Mouse (Mus musculus): ENCODE data around the gene Aplf. TPM values are rescaled to one million over a fixed set of nuclear protein-coding genes. Genes with fewer than 3 reads are reported as not detected.

The Aplf gene
- polyA plus RNA-seq, 1 experiment from 2014 or later: 13.9 TPM

GRCm38 (mm10) chr6:87618021-87618420 lies 54.0 kb downstream of the Aplf start:
- Histone ChIP-seq H3K27ac (replicated peaks) (no peak overlapping the region), H3K4me1 (peaks cover 18% of the 10 kb centered on the region), H3K4me2 (replicated peaks) (no peak overlapping the region), H3K9ac (replicated peaks) (no peak overlapping the region), H3K4me3 (no peak overlapping the region), H3K27me3 (no peaks in the 10 kb centered on the region), H3K9me3 (no peaks in the 10 kb centered on the region), H3K36me3 (no peaks in the 10 kb centered on the region)
- no peak for ATAC-seq (replicated peaks)
- 76% methylated on average over 8 of the region's 8 CpGs for WGBS

- Histone ChIP-seq H3K4me3 (peak overlapping the region; percentile 20; the same call in 1 of the 2 replicates), H3K36me3 (no peaks in the 10 kb centered on the region), H3K27ac (replicated peaks) (peak overlapping the region; percentile 44), H3K9me3 (no peaks in the 10 kb centered on the region), H3K27me3 (no peaks in the 10 kb centered on the region), H3K4me2 (replicated peaks) (peak overlapping the region; percentile 16), H3K9ac (replicated peaks) (no peak overlapping the region), H3K4me1 (peaks cover 9% of the 10 kb centered on the region; the same call in 1 of the 2 replicates)
- WGBS: 71% methylated on average over 14 of the region's 14 CpGs
- ATAC-seq (replicated peaks): peak; percentile 76
These were observed 56.3 kb downstream of the Aplf start for GRCm38 (mm10) chr6:87615696-87616083.

GRCm38 (mm10) chr6:87614794-87615695 lies 56.9 kb downstream of the Aplf start:
- Histone ChIP-seq H3K4me1 (peaks cover 9% of the 10 kb centered on the region; the same call in 1 of the 2 replicates), H3K27ac (replicated peaks) (peak overlapping the region; percentile 44), H3K9ac (replicated peaks) (no peak overlapping the region), H3K36me3 (no peaks in the 10 kb centered on the region), H3K9me3 (no peaks in the 10 kb centered on the region), H3K4me3 (peak overlapping the region; percentile 20; the same call in 1 of the 2 replicates), H3K27me3 (no peaks in the 10 kb centered on the region), H3K4me2 (replicated peaks) (peak overlapping the region; percentile 16)
- peak; percentile 41 for ATAC-seq (replicated peaks)
- WGBS: 46% methylated on average over 11 of the region's 11 CpGs

GRCm38 (mm10) chr6:87599825-87600224 lies 72.2 kb downstream of the Aplf start:
- no peaks in the 10 kb centered on the region for H3K27me3 ChIP-seq
- no peaks in the 10 kb centered on the region for H3K36me3 ChIP-seq
- ATAC-seq (replicated peaks): no peak
- H3K4me2 ChIP-seq (replicated peaks): no peak overlapping the region
- H3K9me3 ChIP-seq: no peaks in the 10 kb centered on the region
- peaks cover 13% of the 10 kb centered on the region for H3K4me1 ChIP-seq
- H3K27ac ChIP-seq (replicated peaks): no peak overlapping the region
- H3K4me3 ChIP-seq: no peak overlapping the region
- H3K9ac ChIP-seq (replicated peaks): no peak overlapping the region

GRCm38 (mm10) chr6:87597116-87597833 lies 74.7 kb downstream of the Aplf start:
- peak; percentile 96 for ATAC-seq (replicated peaks)
- 15% methylated on average over 10 of the region's 10 CpGs for WGBS

GRCm38 (mm10) chr6:87594188-87594587 lies 77.8 kb downstream of the Aplf start:
- no peak overlapping the region for H3K4me3 ChIP-seq
- no peaks in the 10 kb centered on the region for H3K9me3 ChIP-seq
- WGBS: 86% methylated on average over 6 of the region's 6 CpGs
- H3K27ac ChIP-seq (replicated peaks): no peak overlapping the region
- H3K4me2 ChIP-seq (replicated peaks): no peak overlapping the region
- H3K9ac ChIP-seq (replicated peaks): no peak overlapping the region
- H3K36me3 ChIP-seq: no peaks in the 10 kb centered on the region
- peaks cover 25% of the 10 kb centered on the region for H3K4me1 ChIP-seq
- H3K27me3 ChIP-seq: no peaks in the 10 kb centered on the region
- ATAC-seq (replicated peaks): no peak

More at GRCm38 (mm10) chr6:87597116-87597833, 74.7 kb downstream of the Aplf start:
- H3K9me3 ChIP-seq: no peaks in the 10 kb centered on the region
- H3K9ac ChIP-seq (replicated peaks): no peak overlapping the region
- H3K4me2 ChIP-seq (replicated peaks): no peak overlapping the region
- H3K4me1 ChIP-seq: peaks cover 13% of the 10 kb centered on the region
- peak overlapping the region; percentile 54 for H3K27ac ChIP-seq (replicated peaks)
- H3K36me3 ChIP-seq: no peaks in the 10 kb centered on the region
- no peaks in the 10 kb centered on the region for H3K27me3 ChIP-seq
- H3K4me3 ChIP-seq: no peak overlapping the region

- ATAC-seq (replicated peaks): peak; percentile 90
- H3K9me3 ChIP-seq: no peaks in the 10 kb centered on the region
- under 1% methylated on average over 34 of the region's 34 CpGs for WGBS
- H3K4me3 ChIP-seq: peak within 1 kb of the TSS; percentile 55
- H3K4me1 ChIP-seq: peaks cover 18% of the 10 kb centered on the region
- H3K4me2 ChIP-seq (replicated peaks): peak within 1 kb of the TSS; percentile 86
- H3K27me3 ChIP-seq: no peaks in the 10 kb centered on the region
- no peaks in the 10 kb centered on the region for H3K36me3 ChIP-seq
- peak within 1 kb of the TSS; percentile 58 for H3K9ac ChIP-seq (replicated peaks)
- no peak within 1 kb of the TSS for H3K27ac ChIP-seq (replicated peaks)
These were observed 81.4 kb downstream of the Aplf start, which contains the start of gene Prokr1 for GRCm38 (mm10) chr6:87590394-87591281. Gene Prokr1, minus strand, starts transcription at chr6:87590743.

- H3K4me1 ChIP-seq: peaks cover 18% of the 10 kb centered on the region
- H3K9ac ChIP-seq (replicated peaks): peak overlapping the region; percentile 58; the same call in 1 of the 2 replicates
- H3K4me3 ChIP-seq: peak overlapping the region; percentile 55
- H3K36me3 ChIP-seq: no peaks in the 10 kb centered on the region
- no peak overlapping the region for H3K27ac ChIP-seq (replicated peaks)
- peak; percentile 51; the same call in 1 of the 2 replicates for ATAC-seq (replicated peaks)
- no peaks in the 10 kb centered on the region for H3K27me3 ChIP-seq
- peak overlapping the region; percentile 86 for H3K4me2 ChIP-seq (replicated peaks)
- H3K9me3 ChIP-seq: no peaks in the 10 kb centered on the region
- WGBS: 10% methylated on average over 12 of the region's 12 CpGs
These were observed 82.1 kb downstream of the Aplf start for GRCm38 (mm10) chr6:87589718-87590393.

- Histone ChIP-seq H3K4me3 (no peak overlapping the region), H3K4me1 (0 out of 2 replicates have a peak, but pooled peaks cover under 1% of the 10 kb centered on the region), H3K27ac (replicated peaks) (no peak overlapping the region), H3K9me3 (no peaks in the 10 kb centered on the region), H3K27me3 (no peaks in the 10 kb centered on the region), H3K4me2 (replicated peaks) (no peak overlapping the region), H3K9ac (replicated peaks) (no peak overlapping the region), H3K36me3 (no peaks in the 10 kb centered on the region)
- 76% methylated on average over 7 of the region's 7 CpGs for WGBS
- ATAC-seq (replicated peaks): no peak
These were observed 88.0 kb downstream of the Aplf start for GRCm38 (mm10) chr6:87583991-87584390.

- Histone ChIP-seq H3K27me3 (no peaks in the 10 kb centered on the region), H3K9me3 (no peaks in the 10 kb centered on the region), H3K4me2 (replicated peaks) (no peak overlapping the region), H3K36me3 (no peaks in the 10 kb centered on the region), H3K9ac (replicated peaks) (no peak overlapping the region), H3K4me3 (no peak overlapping the region), H3K27ac (replicated peaks) (no peak overlapping the region), H3K4me1 (no peaks in the 10 kb centered on the region)
- ATAC-seq (replicated peaks): no peak
- 97% methylated on average over 1 of the region's 1 CpGs for WGBS
These were observed 88.8 kb downstream of the Aplf start for GRCm38 (mm10) chr6:87583183-87583611.

GRCm38 (mm10) chr6:87582456-87582855 lies 89.5 kb downstream of the Aplf start:
- H3K27me3 ChIP-seq: no peaks in the 10 kb centered on the region
- no peak overlapping the region for H3K4me3 ChIP-seq
- WGBS: 77% methylated on average over 6 of the region's 6 CpGs
- ATAC-seq (replicated peaks): no peak
- H3K27ac ChIP-seq (replicated peaks): no peak overlapping the region
- no peak overlapping the region for H3K9ac ChIP-seq (replicated peaks)
- H3K9me3 ChIP-seq: no peaks in the 10 kb centered on the region
- no peaks in the 10 kb centered on the region for H3K36me3 ChIP-seq
- no peaks in the 10 kb centered on the region for H3K4me1 ChIP-seq
- H3K4me2 ChIP-seq (replicated peaks): no peak overlapping the region

Data from forebrain, embryonic 15.5 days (tissue).